Mouse (Mus musculus): ENCODE results near the gene Slc25a17. TPM values are rescaled to one million over a fixed set of nuclear protein-coding genes. Genes with fewer than 3 reads are reported as not detected.

The Slc25a17 gene
- polyA plus RNA-seq, 1 experiment from 2014 or later: 153 TPM

- 90% methylated on average over 9 of the region's 9 CpGs for WGBS
- DNase-seq: no peak
- ATAC-seq (ENCODE audit: low FRiP score, low TSS enrichment): no peak
- no peaks in the 10 kb centered on the region for H3K36me3 ChIP-seq (ENCODE audit: control insufficient read depth, insufficient read depth, low read length)
- H3K9ac ChIP-seq (replicated peaks; ENCODE audit: low read length): no peak overlapping the region
- H3K27me3 ChIP-seq (ENCODE audit: control insufficient read depth, insufficient read depth, low read length): no peaks in the 10 kb centered on the region
- H3K4me1 ChIP-seq (ENCODE audit: control insufficient read depth, insufficient read depth, low read length): no peaks in the 10 kb centered on the region
- H3K4me2 ChIP-seq (ENCODE audit: low read length): no peak overlapping the region
- H3K9me3 ChIP-seq (ENCODE audit: control insufficient read depth, low read length): no peaks in the 10 kb centered on the region
- H3K4me3 ChIP-seq (replicated peaks; ENCODE audit: low read depth, low read length): no peak overlapping the region
- H3K27ac ChIP-seq (replicated peaks; ENCODE audit: low read depth, low read length): no peak overlapping the region
Observed at GRCm38 (mm10) chr15:81290747-81291146, 69.9 kb downstream of the Slc25a17 start.

GRCm38 (mm10) chr15:81290230-81290629 lies 70.4 kb downstream of the Slc25a17 start:
- Histone ChIP-seq H3K4me3 (replicated peaks; ENCODE audit: low read depth, low read length) (no peak overlapping the region), H3K4me1 (ENCODE audit: control insufficient read depth, insufficient read depth, low read length) (no peaks in the 10 kb centered on the region), H3K9ac (replicated peaks; ENCODE audit: low read length) (no peak overlapping the region), H3K9me3 (ENCODE audit: control insufficient read depth, low read length) (no peaks in the 10 kb centered on the region), H3K36me3 (ENCODE audit: control insufficient read depth, insufficient read depth, low read length) (no peaks in the 10 kb centered on the region), H3K4me2 (ENCODE audit: low read length) (no peak overlapping the region), H3K27me3 (ENCODE audit: control insufficient read depth, insufficient read depth, low read length) (no peaks in the 10 kb centered on the region), H3K27ac (replicated peaks; ENCODE audit: low read depth, low read length) (no peak overlapping the region)
- ATAC-seq (ENCODE audit: low FRiP score, low TSS enrichment) (no peak), DNase-seq (no peak)
- 91% methylated on average over 4 of the region's 4 CpGs for WGBS

GRCm38 (mm10) chr15:81284121-81284734 lies 76.4 kb downstream of the Slc25a17 start:
- ATAC-seq (ENCODE audit: low FRiP score, low TSS enrichment) (no peak), DNase-seq (no peak)
- Histone ChIP-seq H3K27ac (replicated peaks; ENCODE audit: low read depth, low read length) (no peak overlapping the region), H3K4me1 (ENCODE audit: control insufficient read depth, insufficient read depth, low read length) (no peaks in the 10 kb centered on the region; the same call in 1 of the 2 replicates), H3K27me3 (ENCODE audit: control insufficient read depth, insufficient read depth, low read length) (no peaks in the 10 kb centered on the region), H3K9ac (replicated peaks; ENCODE audit: low read length) (no peak overlapping the region), H3K9me3 (ENCODE audit: control insufficient read depth, low read length) (no peaks in the 10 kb centered on the region), H3K4me2 (ENCODE audit: low read length) (no peak overlapping the region), H3K4me3 (replicated peaks; ENCODE audit: low read depth, low read length) (no peak overlapping the region), H3K36me3 (ENCODE audit: control insufficient read depth, insufficient read depth, low read length) (no peaks in the 10 kb centered on the region)
- WGBS: 83% methylated on average over 9 of the region's 9 CpGs

- no peaks in the 10 kb centered on the region for H3K27me3 ChIP-seq (ENCODE audit: control insufficient read depth, insufficient read depth, low read length)
- H3K9ac ChIP-seq (replicated peaks; ENCODE audit: low read length): no peak overlapping the region
- no peaks in the 10 kb centered on the region for H3K9me3 ChIP-seq (ENCODE audit: control insufficient read depth, low read length)
- peaks cover 7% of the 10 kb centered on the region for H3K4me1 ChIP-seq (ENCODE audit: control insufficient read depth, insufficient read depth, low read length)
- no peak overlapping the region for H3K4me2 ChIP-seq (ENCODE audit: low read length)
- DNase-seq: no peak
- WGBS: 44% methylated on average over 6 of the region's 6 CpGs
- no peak for ATAC-seq (ENCODE audit: low FRiP score, low TSS enrichment)
- H3K36me3 ChIP-seq (ENCODE audit: control insufficient read depth, insufficient read depth, low read length): no peaks in the 10 kb centered on the region
- no peak overlapping the region for H3K4me3 ChIP-seq (replicated peaks; ENCODE audit: low read depth, low read length)
- H3K27ac ChIP-seq (replicated peaks; ENCODE audit: low read depth, low read length): no peak overlapping the region
Observed at GRCm38 (mm10) chr15:81278699-81279098, 81.9 kb downstream of the Slc25a17 start.

GRCm38 (mm10) chr15:81277928-81278327 lies 82.7 kb downstream of the Slc25a17 start:
- no peak for ATAC-seq (ENCODE audit: low FRiP score, low TSS enrichment)
- DNase-seq: peak; percentile 60
- no peak overlapping the region for H3K4me3 ChIP-seq (replicated peaks; ENCODE audit: low read depth, low read length)
- H3K9me3 ChIP-seq (ENCODE audit: control insufficient read depth, low read length): no peaks in the 10 kb centered on the region
- peaks cover 12% of the 10 kb centered on the region for H3K4me1 ChIP-seq (ENCODE audit: control insufficient read depth, insufficient read depth, low read length)
- H3K9ac ChIP-seq (replicated peaks; ENCODE audit: low read length): no peak overlapping the region
- no peaks in the 10 kb centered on the region for H3K27me3 ChIP-seq (ENCODE audit: control insufficient read depth, insufficient read depth, low read length)
- H3K4me2 ChIP-seq (ENCODE audit: low read length): no peak overlapping the region
- no peaks in the 10 kb centered on the region for H3K36me3 ChIP-seq (ENCODE audit: control insufficient read depth, insufficient read depth, low read length)
- 4% methylated on average over 11 of the region's 11 CpGs for WGBS
- H3K27ac ChIP-seq (replicated peaks; ENCODE audit: low read depth, low read length): peak overlapping the region; percentile 26; the same call in 1 of the 2 replicates

- Histone ChIP-seq H3K4me2 (ENCODE audit: low read length) (no peak overlapping the region), H3K4me1 (ENCODE audit: control insufficient read depth, insufficient read depth, low read length) (peaks cover 23% of the 10 kb centered on the region), H3K4me3 (replicated peaks; ENCODE audit: low read depth, low read length) (no peak overlapping the region), H3K9me3 (ENCODE audit: control insufficient read depth, low read length) (no peaks in the 10 kb centered on the region), H3K9ac (replicated peaks; ENCODE audit: low read length) (no peak overlapping the region), H3K36me3 (ENCODE audit: control insufficient read depth, insufficient read depth, low read length) (no peaks in the 10 kb centered on the region), H3K27ac (replicated peaks; ENCODE audit: low read depth, low read length) (peak overlapping the region; percentile 82; the same call in 1 of the 2 replicates), H3K27me3 (ENCODE audit: control insufficient read depth, insufficient read depth, low read length) (no peaks in the 10 kb centered on the region)
- 68% methylated on average over 2 of the region's 2 CpGs for WGBS
- DNase-seq: peak; percentile 31
- ATAC-seq (ENCODE audit: low FRiP score, low TSS enrichment): no peak
Observed at GRCm38 (mm10) chr15:81273361-81273760, 87.3 kb downstream of the Slc25a17 start.

GRCm38 (mm10) chr15:81272305-81273053 lies 88.1 kb downstream of the Slc25a17 start:
- Histone ChIP-seq H3K4me3 (replicated peaks; ENCODE audit: low read depth, low read length) (no peak overlapping the region), H3K4me1 (ENCODE audit: control insufficient read depth, insufficient read depth, low read length) (peaks cover 16% of the 10 kb centered on the region), H3K36me3 (ENCODE audit: control insufficient read depth, insufficient read depth, low read length) (no peaks in the 10 kb centered on the region), H3K9ac (replicated peaks; ENCODE audit: low read length) (peak overlapping the region; percentile 27; the same call in 1 of the 2 replicates), H3K4me2 (ENCODE audit: low read length) (peak overlapping the region; percentile 19), H3K27ac (replicated peaks; ENCODE audit: low read depth, low read length) (peak overlapping the region; percentile 82), H3K9me3 (ENCODE audit: control insufficient read depth, low read length) (no peaks in the 10 kb centered on the region), H3K27me3 (ENCODE audit: control insufficient read depth, insufficient read depth, low read length) (no peaks in the 10 kb centered on the region)
- ATAC-seq (ENCODE audit: low FRiP score, low TSS enrichment): no peak; the same call in 1 of the 2 replicates
- peak; percentile 69 for DNase-seq
- 20% methylated on average over 13 of the region's 13 CpGs for WGBS

Measured in midbrain, embryonic 14.5 days (tissue).